Mouse (Mus musculus): ENCODE data around the gene Ip6k2. TPM values are rescaled to one million over a fixed set of nuclear protein-coding genes. Genes with fewer than 3 reads are reported as not detected.

Gene Ip6k2
- total and polyA plus RNA-seq, 3 experiments = 23.6 to 28.4 (median 27.2) TPM

DNA sequence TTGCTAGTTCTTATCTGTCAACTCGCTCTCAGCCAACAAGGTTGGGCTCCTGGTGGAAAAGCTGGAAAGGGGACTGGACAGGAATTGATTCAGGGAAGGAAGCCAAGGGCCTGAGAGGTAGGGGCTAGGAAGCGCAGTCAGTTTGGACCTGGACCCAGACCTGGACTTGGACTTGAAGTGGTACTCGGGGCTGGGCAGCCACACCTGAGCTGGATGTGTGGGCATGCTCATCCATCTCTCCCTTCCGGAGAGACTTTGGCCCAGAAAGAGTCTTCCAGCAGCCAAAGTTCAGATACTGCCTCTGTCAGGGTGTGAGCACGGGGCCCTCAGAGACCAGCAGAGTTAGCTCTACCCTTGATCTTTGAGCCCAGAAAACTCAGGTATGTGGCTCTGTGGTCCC, 71.7 kb downstream of the Ip6k2 start:
- H3K4me2 ChIP-seq (ENCODE audit: insufficient read depth, low read depth, poor library complexity, severe bottlenecking) = no peak overlapping the region
- H3K4me3 ChIP-seq (replicated peaks in 1 of 3; ENCODE audit: low read depth in 2 of 3, low read length in 2 of 3, poor library complexity in 1 of 3) = no peak overlapping the region

More for the DNA sequence above, 71.7 kb downstream of the Ip6k2 start:
- H3K79me2 ChIP-seq (replicated peaks; ENCODE audit: control insufficient read depth, extremely low read depth, insufficient read depth, poor library complexity, severe bottlenecking) = no peaks in the 10 kb centered on the region
- H3K36me3 ChIP-seq (replicated peaks in 1 of 2; ENCODE audit: control insufficient read depth in 1 of 2, insufficient read depth in 1 of 2, low read length in 1 of 2) = peaks cover 0 to 37% of the 10 kb centered on the region in 2 experiments
- H3K27me3 ChIP-seq (replicated peaks) = no peaks in the 10 kb centered on the region
- dilution Hi-C loops (cut with MboI; ENCODE audit: extremely low pct_ligation_motif_present, extremely low pct_unique_long_range_greater_than_20kb, low sequenced_read_pairs) (no loop called here), in situ Hi-C loops (cut with MboI; ENCODE audit: low pct_ligation_motif_present, low pct_unique_long_range_greater_than_20kb, low sequenced_read_pairs) (no loop called here)
- H3K27ac ChIP-seq (ENCODE audit: insufficient read depth, low read depth) = no peak overlapping the region
- no peaks in the 10 kb centered on the region for H3K9me3 ChIP-seq (replicated peaks; ENCODE audit: low read length)
- peaks cover 0 to 41% of the 10 kb centered on the region in 2 experiments; a peak in 2 of 4 replicates for H3K4me1 ChIP-seq (ENCODE audit: control insufficient read depth in 1 of 2, insufficient read depth in 2 of 2)
- no peak for DNase-seq (ENCODE audit: extremely low read depth)
- H3K9ac ChIP-seq (ENCODE audit: insufficient read depth, low read depth) = no peak overlapping the region
- TF ChIP-seq ETS1 (conservative IDR thresholded peaks at IDR 0.05; ENCODE audit: low read depth, low read length) = no peak

Other genes with a start within 250 kb of the Ip6k2 start
- gene Impdh2, start 223.5 kb upstream of the Ip6k2 start, total RNA-seq (2012; rRNA removed) = 405 and 494 TPM in 2 replicates
- gene Impdh2, start 223.5 kb upstream of the Ip6k2 start, total RNA-seq (2014; rRNA removed) = 464 and 485 TPM in 2 replicates
- 472 and 483 TPM in 2 replicates for gene Impdh2, start 223.5 kb upstream of the Ip6k2 start, polyA plus RNA-seq (2012; ENCODE audit: insufficient read length, low read depth)
- gene Ndufaf3, start 216.4 kb upstream of the Ip6k2 start, total RNA-seq (2012; rRNA removed) = 24.6 and 25.7 TPM in 2 replicates
- gene Ndufaf3, start 216.4 kb upstream of the Ip6k2 start, total RNA-seq (2014; rRNA removed) = 15.3 and 15.7 TPM in 2 replicates
- gene Ndufaf3, start 216.4 kb upstream of the Ip6k2 start, polyA plus RNA-seq (2012; ENCODE audit: insufficient read length, low read depth) = 27.2 and 30.7 TPM in 2 replicates
- 110 and 119 TPM in 2 replicates for gene Dalrd3, start 213.9 kb upstream of the Ip6k2 start, total RNA-seq (2012; rRNA removed)
- gene Dalrd3, start 213.9 kb upstream of the Ip6k2 start, total RNA-seq (2014; rRNA removed) = 52.6 and 57.4 TPM in 2 replicates
- 100 and 114 TPM in 2 replicates for gene Dalrd3, start 213.9 kb upstream of the Ip6k2 start, polyA plus RNA-seq (2012; ENCODE audit: insufficient read length, low read depth)
- 14.3 and 17.8 TPM in 2 replicates for gene Wdr6, start 205.1 kb upstream of the Ip6k2 start, total RNA-seq (2012; rRNA removed)
- gene Wdr6, start 205.1 kb upstream of the Ip6k2 start, total RNA-seq (2014; rRNA removed) = 9.1 and 9.8 TPM in 2 replicates
- 14.9 and 16.3 TPM in 2 replicates for gene Wdr6, start 205.1 kb upstream of the Ip6k2 start, polyA plus RNA-seq (2012; ENCODE audit: insufficient read length, low read depth)
- gene P4htm, start 186.1 kb upstream of the Ip6k2 start, total RNA-seq (2012; rRNA removed) = 9.1 and 11.0 TPM in 2 replicates
- 4.8 and 5.4 TPM in 2 replicates for gene P4htm, start 186.1 kb upstream of the Ip6k2 start, total RNA-seq (2014; rRNA removed)
- gene P4htm, start 186.1 kb upstream of the Ip6k2 start, polyA plus RNA-seq (2012; ENCODE audit: insufficient read length, low read depth) = 7.9 and 9.5 TPM in 2 replicates
- 28.1 and 29.0 TPM in 2 replicates for gene Arih2, start 134.4 kb upstream of the Ip6k2 start, total RNA-seq (2012; rRNA removed)
- gene Arih2, start 134.4 kb upstream of the Ip6k2 start, total RNA-seq (2014; rRNA removed) = 33.5 and 41.2 TPM in 2 replicates
- gene Arih2, start 134.4 kb upstream of the Ip6k2 start, polyA plus RNA-seq (2012; ENCODE audit: insufficient read length, low read depth) = 35.3 and 36.6 TPM in 2 replicates
- 15.9 and 20.9 TPM in 2 replicates for gene Slc25a20, start 121.7 kb upstream of the Ip6k2 start, total RNA-seq (2012; rRNA removed)
- gene Slc25a20, start 121.7 kb upstream of the Ip6k2 start, total RNA-seq (2014; rRNA removed) = 18.9 and 20.8 TPM in 2 replicates
- 16.7 and 18.6 TPM in 2 replicates for gene Slc25a20, start 121.7 kb upstream of the Ip6k2 start, polyA plus RNA-seq (2012; ENCODE audit: insufficient read length, low read depth)
- gene Prkar2a, start 94.5 kb upstream of the Ip6k2 start, total RNA-seq (2012; rRNA removed) = 14.9 and 18.8 TPM in 2 replicates
- 10.1 and 13.6 TPM in 2 replicates for gene Prkar2a, start 94.5 kb upstream of the Ip6k2 start, total RNA-seq (2014; rRNA removed)
- 41.4 and 44.4 TPM in 2 replicates for gene Prkar2a, start 94.5 kb upstream of the Ip6k2 start, polyA plus RNA-seq (2012; ENCODE audit: insufficient read length, low read depth)
- 4.4 and 6.6 TPM in 2 replicates for gene Nckipsd, start 24.6 kb downstream of the Ip6k2 start, total RNA-seq (2012; rRNA removed)
- gene Nckipsd, start 24.6 kb downstream of the Ip6k2 start, total RNA-seq (2014; rRNA removed) = 5.1 and 6.4 TPM in 2 replicates
- 11.9 and 13.2 TPM in 2 replicates for gene Nckipsd, start 24.6 kb downstream of the Ip6k2 start, polyA plus RNA-seq (2012; ENCODE audit: insufficient read length, low read depth)
- 0.04 and 0.29 TPM in 2 replicates for gene Celsr3, start 42.5 kb downstream of the Ip6k2 start, total RNA-seq (2012; rRNA removed)
- not detected in 2 replicates for gene Celsr3, start 42.5 kb downstream of the Ip6k2 start, total RNA-seq (2014; rRNA removed)
- 0.04 TPM in 1 of 2 replicates, not detected in the other for gene Celsr3, start 42.5 kb downstream of the Ip6k2 start, polyA plus RNA-seq (2012; ENCODE audit: insufficient read length, low read depth)
- 5.0 and 5.2 TPM in 2 replicates for gene Slc26a6, start 69.5 kb downstream of the Ip6k2 start, total RNA-seq (2012; rRNA removed)
- 3.4 and 5.0 TPM in 2 replicates for gene Slc26a6, start 69.5 kb downstream of the Ip6k2 start, total RNA-seq (2014; rRNA removed)
- 8.3 and 10.0 TPM in 2 replicates for gene Slc26a6, start 69.5 kb downstream of the Ip6k2 start, polyA plus RNA-seq (2012; ENCODE audit: insufficient read length, low read depth)
- not detected in 2 replicates for gene Tmem89, start 130.8 kb downstream of the Ip6k2 start, total RNA-seq (2012; rRNA removed)
- not detected in 2 replicates for gene Tmem89, start 130.8 kb downstream of the Ip6k2 start, total RNA-seq (2014; rRNA removed)
- not detected in 2 replicates for gene Tmem89, start 130.8 kb downstream of the Ip6k2 start, polyA plus RNA-seq (2012; ENCODE audit: insufficient read length, low read depth)
- gene Uqcrc1, start 152.8 kb downstream of the Ip6k2 start, total RNA-seq (2012; rRNA removed) = 327 and 351 TPM in 2 replicates
- 301 and 326 TPM in 2 replicates for gene Uqcrc1, start 152.8 kb downstream of the Ip6k2 start, total RNA-seq (2014; rRNA removed)
- 293 and 301 TPM in 2 replicates for gene Uqcrc1, start 152.8 kb downstream of the Ip6k2 start, polyA plus RNA-seq (2012; ENCODE audit: insufficient read length, low read depth)
- 0.98 and 1.1 TPM in 2 replicates for gene Col7a1, start 169.8 kb downstream of the Ip6k2 start, total RNA-seq (2012; rRNA removed)
- 0.31 and 0.86 TPM in 2 replicates for gene Col7a1, start 169.8 kb downstream of the Ip6k2 start, total RNA-seq (2014; rRNA removed)
- gene Col7a1, start 169.8 kb downstream of the Ip6k2 start, polyA plus RNA-seq (2012; ENCODE audit: insufficient read length, low read depth) = 2.0 and 3.0 TPM in 2 replicates
- gene Ucn2, start 202.2 kb downstream of the Ip6k2 start, total RNA-seq (2012; rRNA removed) = not detected in 2 replicates
- not detected in 2 replicates for gene Ucn2, start 202.2 kb downstream of the Ip6k2 start, total RNA-seq (2014; rRNA removed)
- 0.40 and 0.49 TPM in 2 replicates for gene Ucn2, start 202.2 kb downstream of the Ip6k2 start, polyA plus RNA-seq (2012; ENCODE audit: insufficient read length, low read depth)
- gene Pfkfb4, start 208.0 kb downstream of the Ip6k2 start, total RNA-seq (2012; rRNA removed) = 4.5 and 5.1 TPM in 2 replicates
- 5.9 and 6.5 TPM in 2 replicates for gene Pfkfb4, start 208.0 kb downstream of the Ip6k2 start, total RNA-seq (2014; rRNA removed)
- gene Pfkfb4, start 208.0 kb downstream of the Ip6k2 start, polyA plus RNA-seq (2012; ENCODE audit: insufficient read length, low read depth) = 6.0 and 6.7 TPM in 2 replicates